Mouse (Mus musculus) large intestine, adult 2 months (tissue): Measurements from ENCODE around the gene Tlx2. TPM values are rescaled to one million over a fixed set of nuclear protein-coding genes. Genes with fewer than 3 reads are reported as not detected.

ENCODE experiments used
- DNase-seq: peaks from one replicate; pipeline ENCODE4 v3.0.0-alpha.2; 2012; ENCODE audit warnings: low read depth, low spot score
- WGBS: fragments of 180-500 bp; shearing (Covaris S2); methylation state at CpG from one replicate; pipeline ENCODE4 v1.1.7; 2018; 5-methylcytosine and 5-hydroxymethylcytosine counted together
- polyA plus RNA-seq: library from polyadenylated mRNA; depleted of rRNA; stranded (reverse); fragments of >200 nt; gene quantifications from 2 replicates; pipeline ENCODE4 v1.2.3, GENCODE M21; 2012; rRNA removed

Tlx2 gene
- 1.9 and 2.4 TPM in 2 replicates for polyA plus RNA-seq

DNA sequence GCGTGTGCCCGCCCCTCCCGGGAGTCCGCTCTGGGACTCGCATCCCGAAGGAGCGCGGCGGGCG, at the start of gene Tlx2:
Gene Tlx2 (minus strand): TSS at position 47 of the 64 bp plus-strand sequence.
- no peak for DNase-seq
- 1% methylated on average over 10 of the region's 10 CpGs for WGBS

DNA sequence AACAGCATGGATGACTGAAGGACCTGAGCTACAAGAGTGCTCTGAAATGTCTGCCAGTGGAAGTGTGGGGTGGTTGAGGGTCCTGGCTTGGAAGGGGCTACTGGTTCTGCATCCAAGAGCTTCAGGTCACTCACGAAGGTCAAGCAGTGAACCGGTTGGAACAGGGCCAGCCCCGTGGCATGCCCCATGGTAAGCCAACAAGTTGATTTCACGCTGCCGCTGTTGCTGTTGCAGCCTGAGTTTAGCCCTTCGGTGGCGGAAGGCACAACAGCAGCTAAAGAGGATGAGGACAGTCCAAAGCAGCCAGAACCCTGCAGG, 49.6 kb upstream of the Tlx2 start:
- WGBS, result 60% methylated on average over 7 of the region's 7 CpGs
- DNase-seq, result no peak

DNA sequence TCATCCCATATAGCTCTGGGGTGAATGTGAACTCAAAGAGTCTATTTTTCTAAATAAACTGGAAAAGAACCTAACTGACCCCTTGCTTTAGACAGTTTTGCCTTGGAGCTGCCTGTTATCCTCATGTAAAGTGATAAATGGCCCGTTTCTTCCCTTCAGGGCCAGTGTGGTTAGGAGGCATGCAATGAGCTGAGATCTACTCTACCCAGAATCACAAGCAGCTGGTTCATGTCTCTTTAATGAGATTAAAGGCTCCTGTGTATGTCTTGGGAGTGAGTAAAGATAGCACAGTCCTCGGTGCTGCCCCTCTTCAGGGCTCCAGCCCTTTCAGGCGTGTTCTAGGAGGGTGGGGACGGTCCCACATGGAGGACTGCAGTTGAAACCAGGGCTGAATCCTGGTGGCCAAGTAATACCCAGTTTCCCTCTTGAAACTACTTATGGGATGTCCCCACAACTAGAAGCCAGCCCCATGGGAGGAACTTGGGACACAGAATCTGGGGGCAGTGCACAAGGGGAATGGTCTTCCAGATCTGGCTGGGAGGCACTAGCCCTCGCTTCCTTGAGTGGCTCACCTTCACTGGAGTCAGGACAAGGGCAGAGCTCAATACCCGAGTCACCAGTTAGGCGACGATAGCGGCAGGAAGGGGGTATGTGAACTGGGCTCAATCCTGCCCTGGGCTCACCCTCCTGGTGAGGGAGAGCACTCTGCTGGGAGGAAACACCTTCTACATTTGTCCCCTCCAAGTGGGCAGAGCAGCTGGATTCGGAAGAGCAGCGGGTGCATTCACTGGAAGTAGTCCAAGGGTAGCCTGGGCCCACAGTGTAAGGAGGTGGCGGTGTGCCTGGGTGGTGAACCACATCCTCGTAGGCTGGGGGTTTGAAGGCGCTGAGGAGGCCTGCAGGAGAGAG, 49.0 kb upstream of the Tlx2 start:
- WGBS, result 72% methylated on average over 14 of the region's 14 CpGs
- DNase-seq, result no peak

DNA sequence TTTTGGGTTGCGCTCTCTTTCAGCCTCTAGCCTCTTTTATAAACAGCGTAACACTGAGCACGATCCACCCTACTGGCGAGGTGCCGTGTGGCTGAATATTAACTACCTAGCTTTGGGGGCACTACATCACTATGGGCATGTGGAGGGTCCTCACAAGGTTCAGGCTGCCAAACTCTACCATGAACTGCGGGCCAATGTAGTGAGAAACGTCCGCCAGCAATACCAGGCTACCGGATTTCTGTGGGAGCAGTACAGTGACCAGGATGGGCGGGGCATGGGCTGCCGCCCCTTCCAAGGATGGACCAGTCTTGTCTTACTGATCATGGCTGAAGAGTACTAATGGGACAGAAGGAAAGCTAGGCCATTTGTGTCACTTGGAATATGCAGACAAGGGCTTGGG, 48.3 kb upstream of the Tlx2 start:
- DNase-seq, result no peak
- 81% methylated on average over 11 of the region's 11 CpGs for WGBS

DNA sequence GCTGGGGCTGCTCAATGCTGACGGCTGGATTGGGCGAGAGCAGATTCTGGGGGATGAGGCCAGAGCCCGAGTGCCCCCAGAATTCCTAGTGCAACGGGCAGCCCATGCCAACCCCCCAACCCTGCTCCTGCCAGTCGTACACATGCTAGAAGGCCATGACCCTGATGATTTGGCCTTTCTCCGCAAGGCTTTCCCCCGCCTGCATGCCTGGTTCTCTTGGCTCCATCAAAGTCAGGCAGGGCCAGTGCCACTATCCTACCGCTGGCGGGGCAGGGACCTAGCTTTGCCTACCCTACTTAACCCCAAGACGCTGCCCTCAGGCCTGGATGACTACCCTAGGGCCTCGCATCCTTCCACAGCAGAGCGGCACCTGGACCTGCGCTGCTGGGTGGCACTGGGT, 47.5 kb upstream of the Tlx2 start:
- 90% methylated on average over 13 of the region's 13 CpGs for WGBS
- no peak for DNase-seq

DNA sequence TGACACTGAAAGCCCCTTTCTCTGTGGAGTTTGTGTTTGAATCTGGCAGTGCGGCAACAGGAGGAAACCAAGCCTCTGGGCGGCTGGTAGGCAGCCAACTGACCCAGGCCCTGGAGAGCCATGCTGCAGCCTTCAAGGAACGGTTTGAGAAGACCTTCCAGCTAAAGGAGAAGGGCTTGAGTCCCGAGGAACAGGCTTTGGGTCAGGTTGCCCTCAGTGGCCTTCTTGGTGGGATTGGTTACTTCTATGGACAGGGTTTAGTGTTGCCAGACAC, 47.0 kb upstream of the Tlx2 start:
- 85% methylated on average over 4 of the region's 4 CpGs for WGBS
- DNase-seq, result no peak

DNA sequence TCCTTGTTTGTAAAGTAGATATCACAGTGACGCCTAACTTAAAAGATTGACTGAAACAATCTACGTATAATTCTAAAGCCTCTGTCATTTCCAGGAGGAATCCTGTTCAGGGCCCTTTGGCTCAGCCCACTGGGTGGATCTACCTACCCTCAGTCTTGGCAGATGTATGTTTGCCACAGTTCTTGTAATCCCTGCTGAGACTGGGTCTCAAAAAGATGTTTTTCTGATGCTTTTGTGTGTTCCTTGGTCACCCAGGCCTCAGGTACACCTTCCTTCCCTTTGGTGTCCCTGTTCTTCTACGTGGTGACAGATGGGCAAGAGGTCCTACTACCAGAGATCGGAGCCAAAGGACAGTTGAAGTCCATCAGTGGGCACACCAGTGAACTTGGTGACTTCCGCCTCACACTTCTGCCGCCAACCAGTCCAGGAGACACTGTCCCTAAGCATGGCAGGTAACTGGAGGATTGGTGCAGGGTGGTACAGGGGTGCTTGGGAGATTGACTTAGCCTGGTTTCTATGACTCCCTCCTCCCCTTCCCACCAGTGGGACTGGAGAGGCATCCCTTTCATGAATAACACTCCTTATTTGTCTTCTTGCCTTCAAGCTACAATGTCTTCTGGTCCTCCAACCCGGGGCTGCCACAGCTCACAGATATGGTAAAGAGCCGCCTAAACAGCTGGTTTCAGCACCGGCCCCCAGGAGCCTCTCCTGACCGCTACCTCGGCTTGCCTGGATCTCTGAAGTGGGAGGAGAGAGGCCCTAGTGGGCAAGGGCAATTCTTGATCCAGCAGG, 46.5 kb upstream of the Tlx2 start:
- 66% methylated on average over 11 of the region's 11 CpGs for WGBS
- no peak for DNase-seq

DNA sequence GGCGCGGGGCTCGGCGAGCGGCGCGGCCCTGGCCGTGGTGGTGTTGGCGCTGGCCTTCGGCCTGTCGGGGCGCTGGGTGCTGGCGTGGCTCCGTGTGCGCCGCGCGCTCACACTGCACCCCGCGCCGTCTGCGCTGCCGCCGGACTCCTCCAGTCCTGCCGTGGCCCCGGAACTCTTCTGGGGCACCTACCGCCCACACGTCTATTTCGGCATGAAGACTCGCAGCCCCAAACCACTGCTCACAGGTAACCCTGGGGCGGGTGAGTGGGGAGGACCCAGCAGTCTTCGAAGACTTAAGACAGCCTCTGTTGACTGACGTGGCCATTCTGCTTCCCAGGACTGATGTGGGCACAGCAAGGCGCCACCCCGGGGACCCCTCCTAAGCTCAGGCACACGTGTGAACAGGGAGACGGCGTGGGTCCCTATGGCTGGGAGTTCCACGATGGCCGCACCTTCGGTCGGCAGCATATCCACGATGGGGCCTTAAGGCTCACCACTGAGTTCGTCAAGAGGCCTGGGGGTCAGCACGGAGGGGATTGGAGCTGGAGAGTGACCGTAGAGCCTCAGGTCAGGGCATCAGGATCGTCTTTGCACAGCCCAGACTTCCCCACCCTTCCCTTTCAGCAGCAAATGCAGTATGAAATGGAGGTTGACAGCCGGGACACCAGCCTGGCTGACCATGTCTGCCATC, 45.7 kb upstream of the Tlx2 start:
- WGBS, result under 1% methylated on average over 47 of the region's 48 CpGs
- no peak for DNase-seq

DNA sequence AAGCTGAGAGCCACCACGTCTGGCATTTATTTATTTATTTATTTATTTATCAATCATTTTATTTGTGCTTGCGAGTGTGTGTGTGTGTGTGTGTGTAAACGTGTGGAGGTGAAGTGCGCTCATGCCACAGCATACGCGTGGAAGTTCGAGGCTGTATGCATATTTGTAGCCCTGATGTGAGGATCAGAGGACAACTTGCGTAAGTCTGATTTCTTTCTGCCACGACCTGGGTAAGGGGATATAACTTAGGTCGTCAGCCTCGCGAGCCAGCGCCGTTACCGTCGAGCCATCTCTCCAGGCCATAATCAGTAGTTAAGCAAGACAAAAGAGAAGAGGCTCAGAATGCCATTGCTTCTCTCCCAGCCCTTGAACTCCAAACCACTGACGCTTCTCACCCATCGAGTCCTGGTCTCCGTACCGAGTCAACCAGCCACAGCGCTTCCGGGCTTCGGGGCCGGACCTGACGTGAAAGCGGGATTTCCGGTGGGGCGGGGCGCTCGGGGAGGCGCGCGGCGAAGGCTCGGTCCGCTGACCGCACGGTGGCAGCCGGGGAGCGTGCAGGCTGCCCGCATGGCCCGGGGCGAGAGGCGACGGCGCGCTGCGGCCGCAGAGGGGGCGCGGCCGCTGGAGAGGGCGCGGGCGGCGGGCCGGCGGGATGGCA, 45.0 kb upstream of the Tlx2 start, which contains the start of gene Mogs:
Gene Mogs (plus strand): TSS at position 486 of the 661 bp plus-strand sequence.
- under 1% methylated on average over 57 of the region's 58 CpGs for WGBS
- no peak for DNase-seq

DNA sequence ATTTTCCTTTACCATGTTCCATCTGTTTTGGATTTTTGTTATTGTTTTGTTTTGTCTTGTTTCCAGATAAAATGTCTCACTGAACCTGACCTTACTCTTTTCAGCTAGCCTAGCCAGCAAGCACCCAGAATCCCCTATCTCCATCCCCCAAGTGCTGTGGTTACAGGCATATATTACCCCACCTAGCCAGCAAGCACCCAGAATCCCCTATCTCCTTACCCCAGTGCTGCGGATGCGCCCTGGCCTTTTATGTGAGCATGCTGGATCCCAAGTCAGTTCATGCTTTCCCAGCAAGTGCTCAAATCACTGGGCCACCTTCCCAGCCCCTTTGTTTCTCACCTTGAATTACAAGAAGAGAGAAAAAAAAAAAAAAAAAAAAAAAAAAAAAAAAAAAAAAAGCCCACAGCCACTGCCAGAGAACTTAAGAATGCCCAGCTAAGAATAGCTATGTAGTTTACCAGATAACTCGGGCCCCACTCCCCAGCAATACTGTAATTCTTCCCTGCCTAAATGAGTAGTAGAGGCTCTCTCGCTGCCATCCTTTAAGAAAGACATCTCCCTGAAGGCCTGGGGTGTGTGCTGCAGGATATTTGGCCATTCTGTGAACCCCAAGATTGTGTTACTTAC, 41.5 kb upstream of the Tlx2 start:
- 84% methylated on average over 4 of the region's 4 CpGs for WGBS

DNA sequence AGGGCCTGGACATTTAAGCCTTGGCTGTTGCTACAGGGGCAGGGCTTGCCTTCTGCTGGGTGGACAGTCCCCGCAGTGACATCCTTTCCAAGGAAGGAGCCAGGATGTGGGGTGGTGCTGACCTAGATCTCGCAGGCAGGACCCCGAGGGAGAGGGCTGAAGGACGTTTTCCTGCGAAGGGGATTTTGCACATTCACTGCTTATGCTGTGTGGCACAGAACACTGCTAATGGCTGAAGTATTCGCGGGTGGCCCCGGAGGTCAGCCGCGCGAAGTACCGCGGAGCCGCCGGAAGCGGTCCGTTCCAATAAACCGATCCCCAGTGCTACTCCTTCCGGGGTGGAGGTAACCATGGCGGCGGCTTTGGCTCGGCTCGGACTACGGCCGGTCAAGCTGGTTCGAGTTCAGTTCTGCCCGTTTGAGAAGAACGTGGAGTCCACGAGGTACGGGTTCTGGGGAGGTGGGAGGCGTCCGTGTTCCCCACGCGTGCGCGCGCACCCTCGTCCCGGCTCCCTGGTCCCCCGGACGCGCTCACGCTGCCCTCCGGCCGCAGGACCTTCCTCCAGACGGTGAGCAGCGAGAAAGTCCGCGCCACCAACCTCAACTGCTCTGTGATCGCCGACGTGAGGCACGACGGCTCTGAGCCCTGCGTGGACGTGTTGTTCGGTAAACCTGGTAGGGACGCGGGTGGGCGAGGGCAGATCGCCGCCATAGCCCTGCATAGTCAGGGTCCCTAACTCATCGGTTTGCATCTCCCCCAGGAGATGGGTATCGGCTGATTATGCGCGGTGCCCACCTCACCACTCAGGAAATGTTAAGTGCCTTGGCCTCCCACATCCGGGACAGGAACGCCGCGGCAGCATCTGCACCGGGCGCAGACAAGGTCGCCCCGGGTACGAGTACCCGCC, 38.9 kb upstream of the Tlx2 start, which contains the start of gene Mrpl53:
Gene Mrpl53 (plus strand): TSS at position 279 of the 907 bp plus-strand sequence.
- no peak for DNase-seq
- WGBS, result 1% methylated on average over 76 of the region's 76 CpGs

More for the DNA sequence above, 41.5 kb upstream of the Tlx2 start:
- DNase-seq, result no peak

DNA sequence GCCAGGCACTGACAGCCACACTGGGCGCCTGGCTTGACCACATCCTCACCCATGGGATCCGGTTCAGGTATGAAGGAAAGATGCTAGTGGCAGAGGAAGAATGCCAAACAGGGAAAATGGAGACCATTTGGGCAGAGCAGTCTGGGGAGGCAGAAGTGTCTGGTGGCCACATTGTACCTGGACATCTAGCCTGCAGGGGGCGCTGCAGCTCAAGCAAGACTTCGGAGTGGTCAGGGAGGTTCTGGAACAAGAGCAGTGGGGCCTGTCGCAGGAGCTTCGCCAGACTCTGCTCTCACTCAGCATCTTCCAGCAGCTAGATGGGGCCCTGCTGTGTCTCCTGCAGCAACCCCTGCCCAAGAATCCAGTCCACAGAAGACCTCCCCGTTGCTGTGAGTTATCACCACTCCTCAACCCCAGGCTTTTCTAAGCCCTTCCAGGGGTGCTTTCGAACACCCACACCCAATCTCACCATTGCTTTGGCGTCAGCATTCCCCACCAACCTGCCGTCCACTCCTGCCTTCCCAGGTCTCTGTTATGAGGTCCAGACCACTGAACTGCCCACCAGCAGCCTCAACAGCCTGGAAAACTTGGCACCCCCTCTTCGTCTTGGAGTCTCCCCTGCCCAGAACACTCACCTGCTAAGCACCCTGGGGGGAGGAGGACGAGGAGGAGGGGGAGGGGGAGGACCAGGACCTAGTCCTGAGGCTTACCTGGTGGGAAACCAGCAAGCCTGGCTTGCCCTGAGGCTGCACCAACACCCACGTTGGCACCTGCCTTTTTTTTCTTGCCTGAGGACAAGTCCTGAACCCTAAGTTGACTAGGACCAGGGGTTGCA, 37.7 kb upstream of the Tlx2 start:
- WGBS, result 41% methylated on average over 13 of the region's 13 CpGs

DNA sequence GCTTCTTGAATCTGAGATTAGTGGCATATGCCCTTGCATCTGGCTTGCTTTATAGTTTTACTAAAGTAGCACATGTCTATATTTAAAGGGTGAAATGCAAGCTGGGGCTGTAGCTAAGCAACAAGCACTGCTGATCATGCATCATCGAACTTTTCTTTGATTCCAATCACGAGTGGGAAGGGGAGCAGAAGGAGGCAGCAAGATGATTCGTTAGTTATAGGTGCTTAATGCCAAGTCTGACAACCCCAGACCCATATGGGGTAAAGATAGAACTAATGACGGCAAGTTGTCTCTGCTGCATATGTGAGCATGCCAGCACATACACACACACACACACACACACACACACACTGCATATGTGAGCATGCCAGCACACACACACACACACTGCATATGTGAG, 34.1 kb upstream of the Tlx2 start:
- DNase-seq, result no peak
- 84% methylated on average over 4 of the region's 4 CpGs for WGBS

More for the DNA sequence above, 37.7 kb upstream of the Tlx2 start:
- DNase-seq, result no peak

DNA sequence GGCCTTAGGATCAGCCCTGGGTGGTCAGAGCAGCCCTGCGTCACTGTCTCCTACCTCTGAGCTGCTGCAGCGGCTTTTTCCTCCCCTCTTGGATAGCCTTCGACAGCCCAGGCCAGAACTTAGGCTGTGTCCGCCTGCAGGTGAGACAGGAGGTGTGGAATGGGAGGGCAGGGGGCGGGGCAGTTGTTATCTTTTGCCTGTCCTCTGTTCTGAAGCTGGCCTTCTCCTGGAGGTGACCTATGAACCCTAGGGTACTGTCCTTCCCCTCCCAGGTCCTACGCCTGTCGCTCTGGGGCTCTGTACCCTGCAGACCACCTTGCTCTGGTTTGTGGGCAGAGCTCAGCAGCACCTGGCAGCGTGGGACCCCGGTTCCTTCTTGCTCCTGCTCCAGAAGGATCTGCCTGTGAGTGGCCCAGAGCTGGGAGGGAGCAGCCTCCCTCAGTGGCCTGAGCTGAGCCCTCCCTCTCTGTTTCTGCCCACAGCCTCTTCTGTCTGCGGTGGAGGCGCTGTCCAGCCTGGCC, 33.1 kb upstream of the Tlx2 start:
- no peak for DNase-seq
- WGBS, result 65% methylated on average over 11 of the region's 11 CpGs

DNA sequence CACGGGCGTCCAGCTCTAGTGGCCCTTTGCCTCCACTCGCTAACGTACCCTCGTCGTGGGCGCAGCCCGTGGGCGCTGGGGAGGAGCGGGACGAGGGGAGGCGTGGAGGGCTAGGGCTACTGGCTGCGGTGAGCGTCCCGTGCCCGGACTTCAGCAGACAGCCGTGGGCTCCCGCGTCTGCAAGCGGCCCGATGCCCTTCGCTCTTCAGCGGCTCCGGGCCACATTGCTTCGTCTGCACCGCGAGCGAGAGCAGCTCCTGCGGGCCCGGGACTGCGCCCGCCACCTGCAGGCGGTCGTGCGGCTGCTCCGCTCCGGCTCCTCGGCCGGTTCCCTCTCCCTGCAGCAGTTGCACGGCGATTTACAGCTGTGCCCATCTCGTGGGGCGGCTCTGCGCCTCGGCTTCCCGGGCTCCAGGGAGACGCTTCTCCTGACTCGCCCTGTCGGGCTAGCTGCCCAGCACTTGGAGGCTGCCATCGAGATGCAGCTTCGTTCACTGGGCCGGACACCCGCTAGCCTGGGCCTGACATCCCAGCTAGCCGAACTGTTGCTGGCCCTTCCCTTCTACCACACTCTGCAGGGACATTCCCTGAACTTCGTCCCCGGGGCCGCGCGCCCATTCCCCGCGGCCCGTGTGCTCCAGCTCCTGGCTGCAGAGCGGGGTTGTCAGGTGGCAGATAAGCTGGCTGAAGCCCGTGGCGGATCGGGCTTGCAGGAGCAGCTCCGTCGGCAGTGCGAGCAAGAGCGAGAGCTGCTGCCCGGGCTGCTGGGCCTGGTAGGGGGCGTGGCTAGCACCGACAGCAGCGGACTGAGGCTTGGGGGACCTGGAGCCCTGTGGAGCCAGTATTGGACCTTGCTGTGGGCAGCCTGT, 31.8 kb upstream of the Tlx2 start:
- WGBS, result under 1% methylated on average over 74 of the region's 74 CpGs
- no peak for DNase-seq

DNA sequence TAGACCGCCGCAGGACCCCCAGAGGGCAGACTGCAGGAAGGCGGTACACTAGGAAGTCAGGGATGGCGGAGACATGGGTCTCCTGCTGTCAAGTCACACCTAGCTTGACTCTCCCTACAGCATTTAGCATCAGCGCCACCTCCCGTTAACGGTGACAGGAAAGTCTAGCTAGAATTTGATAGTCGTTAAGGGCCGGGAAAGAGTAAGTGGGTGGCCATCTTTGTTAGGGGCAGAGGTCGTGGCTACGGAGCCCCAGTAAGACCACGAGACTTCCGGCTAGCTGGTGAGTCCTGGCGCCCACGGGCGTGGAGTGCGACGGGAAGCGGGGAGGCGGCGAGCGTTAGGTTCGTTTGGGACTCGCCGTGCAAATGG, 31.2 kb upstream of the Tlx2 start, which contains the start of the genes Ccdc142 and Gm42688:
Gene Ccdc142 (plus strand): TSS at position 286 of the 372 bp plus-strand sequence.
Gene Gm42688 (plus strand): TSS at position 302 of the 372 bp plus-strand sequence.
- peak; percentile 83 for DNase-seq
- under 1% methylated on average over 25 of the region's 25 CpGs for WGBS

DNA sequence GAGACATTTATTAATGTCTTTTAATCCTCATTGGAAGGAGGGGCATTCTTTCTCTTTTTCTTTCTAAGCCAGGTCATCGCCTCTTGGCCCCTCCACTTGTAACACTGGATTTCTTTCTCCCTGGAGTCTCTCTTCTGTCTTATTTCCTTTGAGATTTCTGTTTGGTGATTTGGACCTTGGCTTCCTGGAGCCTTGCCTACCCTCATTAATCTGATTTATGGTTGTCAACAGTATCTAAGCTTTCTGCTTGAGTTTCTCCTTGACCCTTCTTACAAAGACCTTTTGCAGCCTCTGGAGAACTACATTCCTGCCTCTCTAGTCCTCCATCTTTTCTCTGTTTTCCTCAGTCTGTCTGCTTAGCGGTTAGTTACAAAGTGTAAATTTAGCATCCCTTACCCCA, 28.3 kb upstream of the Tlx2 start:
- DNase-seq, result no peak
- WGBS, result 34% methylated on average over 2 of the region's 2 CpGs
